Mouse (Mus musculus) neural tube, embryonic 13.5 days (tissue): ENCODE measurements around the gene Gnb1. TPM values are rescaled to one million over a fixed set of nuclear protein-coding genes. Genes with fewer than 3 reads are reported as not detected.

Experiments used
- ATAC-seq: fragments of 200-750 bp; cut with Nextera tagmentation; 2 replicates; pipeline ENCODE4 v1.8.0; 2017; ENCODE audit warnings: low read depth, mild to moderate bottlenecking, moderate TSS enrichment, moderate library complexity
- H3K27ac ChIP-seq: fragments of 300-500 bp; sonication (generic); replicated peaks from 2 replicates; pipeline ENCODE4 v1.5.1; 2015; ENCODE audit warnings: moderate library complexity, mild to moderate bottlenecking, inconsistent platforms
- H3K27me3 ChIP-seq: fragments of 300-500 bp; sonication (generic); 2 replicates; pipeline ENCODE4 v1.6.1; 2015; ENCODE audit warnings: mild to moderate bottlenecking, inconsistent platforms
- H3K36me3 ChIP-seq: fragments of 300-500 bp; sonication (generic); 2 replicates; pipeline ENCODE4 v1.6.1; 2015; ENCODE audit warnings: mild to moderate bottlenecking, inconsistent platforms
- H3K4me1 ChIP-seq: fragments of 300-500 bp; sonication (generic); replicated peaks from 2 replicates; pipeline ENCODE4 v1.6.1; 2015; ENCODE audit warnings: inconsistent platforms
- H3K4me2 ChIP-seq: fragments of 300-500 bp; sonication (generic); 2 replicates; pipeline ENCODE4 v1.6.1; 2015; ENCODE audit warnings: inconsistent platforms, mild to moderate bottlenecking, moderate library complexity
- H3K4me3 ChIP-seq: fragments of 300-500 bp; sonication (generic); 2 replicates; pipeline ENCODE4 v1.5.1; 2015; ENCODE audit warnings: mild to moderate bottlenecking, inconsistent platforms
- H3K9ac ChIP-seq: fragments of 300-500 bp; sonication (generic); 2 replicates; pipeline ENCODE4 v1.6.1; 2015; ENCODE audit warnings: moderate library complexity, mild to moderate bottlenecking, inconsistent platforms
- H3K9me3 ChIP-seq: fragments of 300-500 bp; sonication (generic); 2 replicates; pipeline ENCODE4 v1.6.1; 2016; ENCODE audit warnings: inconsistent platforms
- WGBS: fragments of 180-500 bp; shearing (Covaris S2); methylation state at CpG from one replicate; pipeline ENCODE4 v1.1.7; 2015; 5-methylcytosine and 5-hydroxymethylcytosine counted together
- polyA plus RNA-seq: library from polyadenylated mRNA; unstranded; fragments of >200 nt; fragmentation: Nextera tagmentation; extraction: Ambion mirVana; gene quantifications from 2 replicates; pipeline ENCODE4 v1.2.1, GENCODE M21; 2015

Gene Gnb1
- polyA plus RNA-seq, 1 experiment from 2014 or later = 1,019 TPM

- no peak for ATAC-seq
- Histone ChIP-seq H3K9ac (no peak overlapping the region), H3K27me3 (no peaks in the 10 kb centered on the region), H3K27ac (no peak overlapping the region), H3K4me3 (no peak overlapping the region), H3K9me3 (no peaks in the 10 kb centered on the region), H3K4me2 (no peak overlapping the region), H3K36me3 (peaks cover 25% of the 10 kb centered on the region), H3K4me1 (no peaks in the 10 kb centered on the region)
- 45% methylated on average over 1 of the region's 1 CpGs for WGBS
Observed at GRCm38 (mm10) chr4:155593780-155594179, 102.6 kb downstream of the Gnb1 start.

- no peak overlapping the region for H3K4me2 ChIP-seq
- H3K27me3 ChIP-seq = no peaks in the 10 kb centered on the region
- H3K27ac ChIP-seq = no peak overlapping the region
- no peak overlapping the region for H3K9ac ChIP-seq
- H3K4me1 ChIP-seq = no peaks in the 10 kb centered on the region
- H3K9me3 ChIP-seq = no peaks in the 10 kb centered on the region
- no peak overlapping the region for H3K4me3 ChIP-seq
- ATAC-seq = no peak
- peaks cover 7% of the 10 kb centered on the region; the same call in 1 of the 2 replicates for H3K36me3 ChIP-seq
- WGBS = 93% methylated on average over 3 of the region's 3 CpGs
Observed at GRCm38 (mm10) chr4:155595777-155596176, 104.6 kb downstream of the Gnb1 start.

- Histone ChIP-seq H3K4me2 (no peak overlapping the region), H3K4me1 (no peaks in the 10 kb centered on the region), H3K4me3 (no peak overlapping the region), H3K27me3 (no peaks in the 10 kb centered on the region), H3K9me3 (no peaks in the 10 kb centered on the region), H3K9ac (no peak overlapping the region), H3K27ac (no peak overlapping the region), H3K36me3 (no peaks in the 10 kb centered on the region)
- ATAC-seq = no peak
- 86% methylated on average over 5 of the region's 5 CpGs for WGBS
Observed at GRCm38 (mm10) chr4:155596606-155597005, 105.4 kb downstream of the Gnb1 start.

GRCm38 (mm10) chr4:155598536-155598935, 107.4 kb downstream of the Gnb1 start:
- no peak overlapping the region for H3K4me2 ChIP-seq
- 0 out of 2 replicates have a peak, but pooled peaks cover 7% of the 10 kb centered on the region for H3K36me3 ChIP-seq
- H3K27me3 ChIP-seq = no peaks in the 10 kb centered on the region
- no peak overlapping the region for H3K27ac ChIP-seq
- peaks cover 15% of the 10 kb centered on the region for H3K4me1 ChIP-seq
- WGBS = 23% methylated on average over 11 of the region's 20 CpGs
- ATAC-seq = no peak
- H3K4me3 ChIP-seq = no peak overlapping the region
- no peak overlapping the region for H3K9ac ChIP-seq
- no peaks in the 10 kb centered on the region for H3K9me3 ChIP-seq

- H3K36me3 ChIP-seq = peaks cover 16% of the 10 kb centered on the region; the same call in 1 of the 2 replicates
- no peaks in the 10 kb centered on the region for H3K9me3 ChIP-seq
- H3K4me2 ChIP-seq = peak overlapping the region; percentile 94
- H3K27me3 ChIP-seq = no peaks in the 10 kb centered on the region
- ATAC-seq = no peak
- WGBS = 88% methylated on average over 10 of the region's 11 CpGs
- peak overlapping the region; percentile 100 for H3K27ac ChIP-seq
- H3K9ac ChIP-seq = peak overlapping the region; percentile 98
- H3K4me1 ChIP-seq = peaks cover 21% of the 10 kb centered on the region
- peak overlapping the region; percentile 98 for H3K4me3 ChIP-seq
Observed at GRCm38 (mm10) chr4:155599901-155600825, 109.0 kb downstream of the Gnb1 start.

- H3K9me3 ChIP-seq = no peaks in the 10 kb centered on the region
- H3K36me3 ChIP-seq = peaks cover 20% of the 10 kb centered on the region; the same call in 1 of the 2 replicates
- peak within 1 kb of the TSS; percentile 98 for H3K9ac ChIP-seq
- WGBS = under 1% methylated on average over 60 of the region's 65 CpGs
- peak; percentile 97 for ATAC-seq
- no peaks in the 10 kb centered on the region for H3K27me3 ChIP-seq
- H3K27ac ChIP-seq = peak within 1 kb of the TSS; percentile 100
- peak within 1 kb of the TSS; percentile 98 for H3K4me3 ChIP-seq
- H3K4me1 ChIP-seq = peaks cover 21% of the 10 kb centered on the region
- H3K4me2 ChIP-seq = peak within 1 kb of the TSS; percentile 94
Observed at GRCm38 (mm10) chr4:155601091-155601996, 110.2 kb downstream of the Gnb1 start, which contains the start of gene Slc35e2. Slc35e2 (plus strand) TSS chr4:155601416.

GRCm38 (mm10) chr4:155601997-155602456, 110.9 kb downstream of the Gnb1 start:
- Histone ChIP-seq H3K9ac (peak overlapping the region; percentile 98), H3K27ac (peak overlapping the region; percentile 100), H3K4me3 (peak overlapping the region; percentile 98), H3K9me3 (no peaks in the 10 kb centered on the region), H3K4me2 (peak overlapping the region; percentile 94), H3K4me1 (peaks cover 21% of the 10 kb centered on the region), H3K36me3 (peaks cover 20% of the 10 kb centered on the region; the same call in 1 of the 2 replicates), H3K27me3 (no peaks in the 10 kb centered on the region)
- no peak; the same call in 1 of the 2 replicates for ATAC-seq
- WGBS = under 1% methylated on average over 31 of the region's 31 CpGs

- Histone ChIP-seq H3K4me2 (peak overlapping the region; percentile 94), H3K27me3 (no peaks in the 10 kb centered on the region), H3K4me1 (peaks cover 21% of the 10 kb centered on the region), H3K27ac (no peak overlapping the region), H3K4me3 (peak overlapping the region; percentile 98), H3K9me3 (no peaks in the 10 kb centered on the region), H3K36me3 (peaks cover 20% of the 10 kb centered on the region; the same call in 1 of the 2 replicates), H3K9ac (peak overlapping the region; percentile 98)
- no peak for ATAC-seq
- WGBS = 61% methylated on average over 1 of the region's 1 CpGs
Observed at GRCm38 (mm10) chr4:155602753-155603152, 111.6 kb downstream of the Gnb1 start.

GRCm38 (mm10) chr4:155603801-155604200, 112.6 kb downstream of the Gnb1 start:
- no peak for ATAC-seq
- Histone ChIP-seq H3K9me3 (no peaks in the 10 kb centered on the region), H3K4me1 (peaks cover 21% of the 10 kb centered on the region), H3K27me3 (no peaks in the 10 kb centered on the region), H3K4me2 (no peak overlapping the region), H3K27ac (no peak overlapping the region), H3K9ac (no peak overlapping the region), H3K4me3 (no peak overlapping the region), H3K36me3 (peaks cover 20% of the 10 kb centered on the region; the same call in 1 of the 2 replicates)
- 95% methylated on average over 6 of the region's 6 CpGs for WGBS

- no peak for ATAC-seq
Observed at GRCm38 (mm10) chr4:155605132-155605531, 114.0 kb downstream of the Gnb1 start.

GRCm38 (mm10) chr4:155606825-155607224, 115.7 kb downstream of the Gnb1 start:
- no peak for ATAC-seq
- H3K27ac ChIP-seq = no peak overlapping the region
- H3K36me3 ChIP-seq = peaks cover 39% of the 10 kb centered on the region
- no peak overlapping the region for H3K4me2 ChIP-seq
- peaks cover 21% of the 10 kb centered on the region for H3K4me1 ChIP-seq
- H3K27me3 ChIP-seq = no peaks in the 10 kb centered on the region
- H3K9me3 ChIP-seq = no peaks in the 10 kb centered on the region
- H3K9ac ChIP-seq = no peak overlapping the region
- no peak overlapping the region for H3K4me3 ChIP-seq
- WGBS = 84% methylated on average over 2 of the region's 2 CpGs

More at GRCm38 (mm10) chr4:155605132-155605531, 114.0 kb downstream of the Gnb1 start:
- Histone ChIP-seq H3K27me3 (no peaks in the 10 kb centered on the region), H3K36me3 (peaks cover 25% of the 10 kb centered on the region), H3K9ac (no peak overlapping the region), H3K4me1 (peaks cover 21% of the 10 kb centered on the region), H3K27ac (no peak overlapping the region), H3K4me2 (no peak overlapping the region), H3K4me3 (no peak overlapping the region), H3K9me3 (no peaks in the 10 kb centered on the region)
- 92% methylated on average over 4 of the region's 4 CpGs for WGBS
